Mouse (Mus musculus) fat pad, adult 2 months (tissue): Measurements from ENCODE around the gene Cfap70.

Source experiments
- DNase-seq: peaks from one replicate; pipeline ENCODE4 v3.0.0-alpha.2; 2011; ENCODE audit warnings: low read depth, low spot score; ENCODE audit errors: extremely low read depth

Cfap70 gene

DNA sequence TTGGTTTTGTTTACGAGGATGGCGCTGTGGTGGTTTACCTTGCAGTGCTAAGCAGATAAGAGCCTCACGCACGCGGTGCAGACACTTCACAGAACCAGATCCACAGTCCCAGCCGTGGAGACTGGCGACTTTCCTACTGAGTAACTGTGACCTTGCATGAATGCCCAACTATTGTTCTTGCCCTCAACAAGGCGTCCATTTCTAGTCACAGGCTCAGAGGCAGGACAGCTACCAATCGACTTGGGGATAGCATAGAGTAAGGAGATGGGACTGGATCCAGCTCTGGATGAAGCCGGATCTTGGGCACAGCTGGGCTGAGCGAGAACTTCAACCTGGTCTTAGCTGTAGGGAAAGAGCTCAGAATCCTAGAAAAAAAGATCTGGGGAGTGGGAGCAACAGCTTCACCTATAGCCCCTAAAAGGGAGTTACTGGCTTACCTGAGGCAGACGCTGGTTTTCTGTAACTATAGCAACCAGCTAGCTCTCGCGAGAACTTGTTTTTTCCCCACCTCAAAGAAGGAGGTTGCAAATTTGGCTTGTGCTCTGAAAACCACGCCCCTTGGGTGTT is at the start of gene Cfap70:
Cfap70 (minus strand) TSS at position 462 of the 567 bp plus-strand sequence.
- DNase-seq, result peak; percentile 40

DNA sequence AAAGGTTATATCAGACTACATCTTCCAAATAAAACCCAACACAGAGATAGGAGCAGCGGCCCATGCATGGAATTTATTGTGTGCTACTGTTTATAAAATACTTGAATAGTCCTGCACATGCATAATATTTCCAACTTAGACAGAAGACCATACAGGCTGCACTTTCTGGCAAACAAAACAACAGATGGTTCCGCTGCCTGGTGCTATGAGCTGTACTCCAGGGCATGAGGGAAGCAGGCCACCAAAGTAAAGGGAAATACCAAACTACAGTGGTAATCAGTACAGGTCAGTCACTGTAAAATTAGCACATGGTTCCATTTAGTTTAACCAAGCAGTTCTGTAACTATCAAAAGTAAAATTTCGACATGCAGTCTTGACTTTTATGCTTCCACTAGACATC is 48.0 kb upstream of the Cfap70 start:
- DNase-seq, result no peak

DNA sequence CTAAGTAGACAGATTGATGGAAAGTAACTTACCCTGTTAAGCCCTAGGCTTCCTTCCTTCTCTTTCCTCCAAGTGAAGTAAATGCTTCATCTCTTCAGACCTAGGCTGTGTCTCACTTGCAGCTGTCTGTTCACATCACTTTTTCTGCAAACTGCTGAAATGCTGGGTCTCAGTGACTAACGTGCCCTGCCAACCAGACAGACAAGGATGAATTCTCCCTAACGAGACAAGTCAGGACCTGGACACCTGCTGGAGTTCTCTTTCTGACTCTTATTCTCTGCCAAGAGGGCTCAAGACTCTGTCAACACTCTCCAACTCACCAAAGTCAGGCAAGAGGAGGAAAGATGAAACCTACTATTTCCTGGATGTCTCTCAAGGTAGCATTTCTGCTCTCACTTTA is 44.6 kb upstream of the Cfap70 start, which contains the start of gene Mss51:
Mss51 (minus strand) TSS at position 299 of the 400 bp plus-strand sequence.
- no peak for DNase-seq

DNA sequence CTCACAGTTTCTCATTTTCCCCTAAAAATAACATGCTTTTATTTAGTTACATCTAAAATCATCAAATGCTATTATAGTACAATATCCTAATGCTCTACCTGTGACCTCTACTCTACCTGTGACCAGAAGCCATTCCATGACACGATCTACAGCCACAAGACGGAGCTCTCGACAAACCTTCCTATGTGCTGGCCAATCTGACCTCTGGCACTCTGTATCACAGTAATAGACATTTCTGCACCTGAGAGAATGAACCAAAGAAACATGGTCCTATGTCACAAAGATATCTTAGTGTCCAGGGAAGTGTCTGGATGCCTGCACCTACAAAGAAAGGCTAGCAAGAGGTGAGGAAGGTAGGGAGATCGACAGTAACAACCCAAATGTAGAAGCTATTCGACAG is 34.0 kb upstream of the Cfap70 start:
- DNase-seq, result no peak

DNA sequence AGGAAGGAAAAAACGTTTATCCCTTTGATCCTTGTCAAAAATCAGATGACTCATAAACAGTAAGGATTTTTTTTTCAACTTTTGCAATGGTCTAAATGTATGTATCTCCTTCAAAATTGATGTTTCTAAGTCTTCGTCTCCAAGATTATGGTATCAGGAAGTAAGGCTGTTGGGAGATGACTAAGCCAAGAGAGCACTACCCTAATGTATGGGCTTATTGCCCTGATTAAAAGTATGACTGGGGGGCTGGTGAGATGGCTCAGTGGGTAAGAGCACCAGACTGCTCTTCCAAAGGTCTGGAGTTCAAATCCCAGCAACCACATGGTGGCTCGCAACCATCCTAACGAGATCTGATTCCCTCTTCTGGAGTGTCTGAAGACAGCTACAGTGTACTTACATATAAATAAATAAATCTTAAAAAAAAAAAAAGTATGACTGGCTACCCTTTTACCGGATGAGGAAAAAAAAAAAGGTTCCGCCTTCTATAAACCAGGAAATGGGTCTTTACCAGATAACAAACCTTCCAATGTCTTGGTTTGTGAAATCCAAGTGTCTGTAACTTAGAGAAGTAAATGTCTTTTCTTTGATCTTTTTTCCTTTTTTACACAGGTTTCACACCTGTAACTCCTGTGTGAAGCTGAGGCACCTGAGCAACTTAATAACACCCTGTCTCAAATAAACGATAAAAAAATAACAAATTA is 30.2 kb upstream of the Cfap70 start:
- no peak for DNase-seq

DNA sequence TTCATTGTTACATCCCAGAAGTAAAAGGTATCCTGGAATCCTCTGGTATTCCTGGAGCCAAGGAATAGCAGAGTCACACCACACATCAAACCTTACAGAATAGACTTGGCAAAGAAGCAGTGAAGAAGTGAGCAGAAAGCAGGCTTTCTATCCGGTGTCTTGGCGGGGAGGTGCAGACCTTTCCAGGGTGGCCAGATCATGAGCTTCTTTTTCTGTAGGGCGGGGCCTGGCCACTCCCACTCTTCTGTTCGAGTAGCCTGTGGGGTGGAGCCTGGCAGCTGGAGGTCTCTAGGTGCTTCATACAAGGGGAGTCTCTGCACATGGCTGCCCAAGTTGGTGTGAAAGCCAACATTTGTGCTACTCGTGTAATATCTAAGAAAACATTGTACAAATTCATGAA is 29.2 kb upstream of the Cfap70 start:
- no peak for DNase-seq

DNA sequence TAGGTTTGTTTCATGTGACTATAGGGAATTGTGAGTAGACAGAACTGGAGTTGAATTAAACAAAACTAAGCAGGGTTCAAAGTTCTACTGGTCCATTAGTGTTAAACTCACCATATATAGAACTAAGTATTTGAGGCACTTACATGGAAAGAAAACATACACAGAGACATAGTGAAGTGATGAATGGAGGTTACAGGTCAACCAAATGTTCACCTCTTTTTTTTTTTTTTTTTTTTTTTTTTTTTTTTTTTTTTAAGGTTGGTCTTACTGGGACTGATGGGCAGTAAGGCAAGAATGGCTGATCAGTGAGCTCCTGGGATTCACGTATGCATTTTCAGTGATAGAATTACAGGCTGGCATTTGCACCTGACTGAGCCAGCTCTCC is 28.2 kb upstream of the Cfap70 start:
- DNase-seq, result no peak

DNA sequence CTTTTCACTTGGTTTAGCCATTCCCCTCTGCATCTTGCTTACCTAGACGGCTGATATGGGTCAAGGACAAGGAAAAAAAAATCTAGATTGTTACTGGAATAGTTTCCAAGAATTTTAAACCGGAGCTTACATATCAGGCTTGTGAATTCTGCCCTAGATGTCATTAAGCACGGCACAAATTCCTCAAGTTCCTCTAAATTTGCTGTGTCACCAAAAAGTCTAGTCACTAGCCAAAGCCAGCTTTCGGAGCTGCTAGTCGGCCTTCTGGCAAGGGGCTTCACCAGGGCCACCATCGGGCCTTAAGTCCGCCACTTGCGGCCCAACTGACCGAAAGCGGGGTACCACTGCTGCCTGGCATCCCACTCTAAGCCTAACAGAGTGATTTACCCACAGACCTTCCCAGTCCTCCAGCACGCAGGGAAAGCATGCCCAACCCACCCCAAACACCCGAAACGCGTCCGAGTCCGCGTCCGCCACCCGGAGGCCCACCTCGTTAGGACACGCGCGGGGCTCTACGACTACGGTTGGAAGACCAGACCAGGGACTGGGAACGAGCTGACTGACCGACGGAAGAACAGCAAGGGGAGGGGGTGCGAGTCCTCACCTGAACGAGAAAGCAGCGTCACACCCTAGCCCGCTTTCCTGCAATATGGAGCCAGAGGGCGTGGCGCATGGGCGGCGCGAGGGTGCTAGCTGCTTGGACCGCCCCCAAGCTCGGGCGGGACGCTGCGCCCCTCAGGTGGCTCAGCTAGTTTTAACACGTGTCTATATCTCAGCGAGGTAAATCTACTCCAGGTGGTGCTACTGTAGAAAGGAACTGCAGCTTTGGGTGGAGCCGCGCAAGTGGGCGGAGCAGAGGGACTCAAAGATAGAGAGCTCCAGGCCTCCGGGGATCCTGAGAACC is 27.5 kb upstream of the Cfap70 start, which contains the start of gene Anxa7:
Anxa7 (minus strand) TSS at position 843 of the 904 bp plus-strand sequence.
- peak; percentile 49 for DNase-seq

DNA sequence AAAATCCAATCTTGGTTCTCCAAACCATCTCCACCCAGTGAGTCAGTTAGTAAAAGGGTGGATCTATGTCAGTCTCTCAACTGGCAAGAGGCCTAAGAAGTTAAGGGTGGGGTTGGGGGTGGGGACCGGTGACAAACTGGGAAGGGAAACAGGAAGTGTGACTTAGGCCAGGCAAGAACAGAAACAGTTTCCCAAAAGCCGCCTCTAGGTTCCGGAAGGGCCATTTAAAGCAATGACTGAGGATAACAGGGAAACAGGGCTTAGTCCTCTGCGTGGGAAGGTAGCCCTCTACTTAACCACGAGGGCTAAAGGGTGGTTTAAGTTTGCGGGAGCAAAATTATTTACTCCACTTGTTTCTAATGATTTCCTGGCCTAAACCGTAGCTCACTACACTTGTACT is 26.8 kb upstream of the Cfap70 start:
- peak; percentile 25 for DNase-seq

DNA sequence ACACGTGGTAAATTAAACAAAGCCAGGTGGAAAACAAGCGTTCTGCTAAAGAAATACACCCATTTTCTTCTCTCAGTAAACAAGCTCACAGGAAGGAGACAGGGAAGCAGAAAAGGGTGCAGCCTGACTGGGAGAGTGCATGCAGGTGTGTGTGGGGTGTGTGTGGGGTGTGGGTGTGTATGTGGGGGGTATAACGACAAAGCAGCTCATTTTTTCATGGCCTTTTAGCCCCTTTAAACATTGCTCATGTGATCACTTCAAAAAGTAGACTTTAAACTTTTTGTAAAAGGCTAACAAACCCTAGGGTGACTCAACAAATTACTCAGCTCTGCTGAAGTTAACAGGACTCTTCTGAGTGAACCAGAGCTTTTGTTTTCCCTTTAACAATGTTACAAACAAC is 26.4 kb upstream of the Cfap70 start:
- no peak for DNase-seq

DNA sequence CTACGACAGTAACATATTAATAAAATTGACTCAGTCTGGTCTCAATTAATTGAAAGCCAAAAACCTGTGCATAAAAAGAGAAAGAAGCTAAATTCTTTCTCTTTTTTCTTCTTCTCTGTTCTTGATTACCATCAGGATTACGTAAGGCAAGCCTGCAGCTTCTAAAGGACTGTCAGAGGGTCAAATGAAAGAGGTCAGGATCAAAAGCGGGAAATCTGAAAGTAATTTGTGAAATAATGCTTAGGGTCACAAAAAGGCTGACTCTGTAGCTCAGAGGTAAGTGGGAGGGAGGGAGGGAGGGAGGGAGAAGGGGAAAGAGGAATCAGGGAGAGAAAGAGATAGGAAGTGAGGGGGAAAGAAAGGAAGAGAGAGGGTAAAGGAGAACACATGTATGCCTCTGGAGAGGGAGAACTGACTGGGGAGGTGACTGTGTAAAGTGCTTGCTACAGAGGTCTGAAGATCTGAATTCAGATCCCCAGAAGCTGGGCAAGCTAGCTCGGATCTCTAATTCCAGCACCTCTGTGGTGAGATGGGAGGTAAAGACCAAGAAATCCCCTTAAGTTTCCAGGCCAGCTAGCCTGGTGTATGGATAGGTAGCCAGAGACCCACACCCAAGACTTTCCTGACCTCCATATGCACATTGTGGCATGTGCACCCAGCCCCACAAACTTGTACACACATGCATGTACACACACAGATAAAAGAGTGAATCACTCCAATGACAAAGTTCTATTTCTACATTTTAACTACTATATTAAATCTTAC is 25.4 kb upstream of the Cfap70 start:
- no peak for DNase-seq

DNA sequence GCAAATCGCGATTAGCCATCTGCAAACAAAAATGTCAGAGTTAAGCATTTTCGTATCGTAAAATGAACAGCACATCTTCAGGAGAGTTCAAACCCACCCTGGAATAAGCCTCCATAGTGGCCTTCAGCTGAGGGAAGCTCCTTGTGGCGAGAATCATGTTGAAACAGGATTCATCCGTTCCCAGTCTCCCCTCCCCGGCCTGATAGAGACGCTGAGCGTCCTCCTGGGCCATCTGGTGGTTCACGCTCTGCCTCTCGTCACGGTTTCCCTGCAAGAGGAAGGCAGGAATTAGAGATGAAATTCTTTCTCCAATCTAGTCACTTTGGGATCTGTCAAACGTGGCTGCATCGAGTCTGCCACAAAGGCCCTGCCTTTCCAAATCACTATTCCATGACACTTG is 8.2 kb upstream of the Cfap70 start:
- DNase-seq, result no peak

DNA sequence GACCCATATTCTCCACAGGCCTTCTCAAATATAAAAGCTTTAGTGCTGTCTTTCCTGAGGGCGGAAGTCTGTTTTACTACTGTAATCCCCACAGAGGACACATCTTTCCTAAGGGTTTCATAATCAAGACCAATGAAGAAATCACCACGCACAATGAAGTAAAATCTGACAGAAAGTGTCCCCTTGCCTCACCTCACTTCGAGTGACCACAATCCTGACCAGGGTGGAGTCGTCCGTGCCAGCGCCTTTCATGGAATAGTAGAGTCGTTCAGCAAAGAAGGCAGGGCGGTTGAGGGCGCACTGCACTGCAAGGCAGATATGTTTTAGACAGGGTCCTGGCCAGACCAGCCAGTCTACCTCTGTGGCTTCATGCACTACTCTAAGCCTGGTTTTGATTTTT is 6.4 kb upstream of the Cfap70 start:
- DNase-seq, result no peak

DNA sequence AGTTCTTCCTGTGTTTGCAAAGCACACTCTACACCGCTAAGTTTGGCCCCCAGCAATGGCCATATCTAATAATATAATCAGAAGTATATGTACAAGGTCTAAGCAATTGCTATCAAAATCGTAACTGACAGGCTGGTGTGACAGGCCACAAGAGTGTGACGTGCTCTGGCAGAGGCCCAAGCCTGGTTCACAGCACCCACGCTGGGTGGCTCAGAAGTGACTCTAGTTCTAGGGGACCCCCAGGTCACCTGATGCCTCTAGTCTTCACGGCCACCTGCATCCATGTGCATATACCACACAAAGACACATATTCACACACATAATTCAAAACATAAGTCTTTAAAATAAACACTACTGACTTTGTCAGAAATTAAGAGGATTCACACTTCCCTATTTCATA is 903 bp upstream of the Cfap70 start:
- DNase-seq, result no peak

DNA sequence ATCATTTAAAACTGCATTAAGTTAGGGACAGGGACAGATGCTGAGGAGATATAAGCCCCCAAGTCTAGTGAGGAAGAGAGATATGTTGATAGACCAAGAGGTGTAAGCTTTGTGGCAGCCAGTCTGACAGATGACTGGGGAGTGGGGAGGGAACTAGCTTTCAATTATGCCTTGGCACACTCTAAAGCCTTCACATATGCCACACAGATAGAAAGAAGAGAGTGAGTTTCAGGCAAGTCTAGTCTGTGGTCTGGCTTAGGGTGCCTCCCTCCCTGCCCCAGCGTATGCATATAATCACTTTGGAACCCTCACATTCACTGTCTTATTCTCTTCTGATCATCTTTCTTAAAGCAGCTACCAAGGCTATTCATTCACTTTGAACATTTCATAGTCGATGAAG is 724 bp downstream of the Cfap70 start:
- no peak for DNase-seq

DNA sequence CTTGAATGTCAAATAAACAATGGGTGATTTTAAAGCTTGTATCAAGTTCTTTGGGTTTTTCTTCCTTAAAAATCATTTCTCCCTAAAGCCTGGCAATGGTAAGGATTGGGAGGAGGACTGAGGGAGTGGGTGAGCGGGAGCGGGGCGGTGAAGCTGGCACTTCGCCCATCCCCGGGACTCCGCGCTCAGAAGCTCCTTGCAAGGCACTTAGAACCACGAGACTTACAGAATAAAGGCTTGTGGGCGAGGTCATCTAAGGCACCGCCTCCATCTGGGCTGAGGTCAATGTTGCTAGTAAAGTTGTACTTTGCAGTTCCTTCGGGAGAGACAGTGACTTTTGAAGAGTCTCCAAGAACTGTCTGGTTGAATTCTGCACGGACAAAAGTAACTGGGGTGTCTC is 4.8 kb downstream of the Cfap70 start:
- no peak for DNase-seq

DNA sequence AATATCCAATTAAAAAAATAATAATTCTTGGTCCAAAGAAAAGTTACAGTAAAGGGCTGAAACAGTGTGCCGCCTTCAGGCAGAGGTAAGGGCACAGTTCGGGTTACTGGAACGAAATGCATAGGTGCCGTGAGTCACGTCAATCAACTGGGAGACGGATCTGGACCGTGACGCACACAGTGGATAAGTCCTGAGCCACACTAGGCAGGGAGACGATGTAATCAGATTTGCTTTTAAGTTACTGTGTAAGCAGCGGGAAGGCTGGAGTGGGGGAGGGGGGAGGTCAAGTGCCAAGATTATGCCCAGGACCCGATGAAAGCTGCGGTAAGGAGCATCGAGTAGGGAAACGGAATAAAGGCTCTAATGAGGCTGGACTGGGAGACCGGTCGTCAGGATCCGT is 9.8 kb downstream of the Cfap70 start:
- no peak for DNase-seq

DNA sequence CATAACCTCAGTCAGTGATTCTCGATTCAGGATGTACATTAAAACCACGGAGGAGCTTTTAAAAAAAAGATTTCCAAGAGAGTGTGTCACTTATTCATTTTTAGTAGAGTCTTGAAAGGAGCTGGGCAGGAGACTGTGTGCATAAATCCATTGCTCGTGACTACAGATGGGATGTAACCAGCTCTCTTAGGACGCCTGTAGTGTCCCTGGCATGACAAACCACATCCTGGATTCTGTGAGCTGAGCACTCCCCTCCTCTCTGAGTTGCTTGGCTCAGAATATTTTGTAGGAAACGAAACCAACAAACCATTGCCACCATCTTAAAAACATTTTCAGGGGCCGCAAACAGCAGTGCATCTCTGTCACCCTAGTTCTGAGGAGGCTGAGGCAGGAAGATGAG is 15.1 kb downstream of the Cfap70 start:
- DNase-seq, result no peak

DNA sequence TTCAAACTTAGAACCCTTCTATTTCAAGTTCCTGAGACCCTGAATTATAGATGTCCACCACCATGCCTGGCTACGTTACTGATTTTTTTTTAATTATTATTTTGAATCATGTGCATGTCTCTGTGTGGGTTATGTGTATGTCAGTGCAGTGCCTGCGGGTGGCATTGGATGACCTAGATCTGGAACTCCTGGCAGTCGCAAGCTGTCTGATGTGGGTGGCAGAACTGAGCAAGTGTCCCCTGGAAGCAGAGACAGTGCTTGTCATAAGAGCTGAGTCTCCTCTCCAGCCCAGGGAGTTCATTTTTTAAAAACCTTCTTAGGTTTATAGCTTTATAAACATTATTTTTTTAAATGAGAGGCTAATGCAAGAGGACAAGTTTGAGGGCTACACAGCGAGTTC is 19.6 kb downstream of the Cfap70 start:
- no peak for DNase-seq

DNA sequence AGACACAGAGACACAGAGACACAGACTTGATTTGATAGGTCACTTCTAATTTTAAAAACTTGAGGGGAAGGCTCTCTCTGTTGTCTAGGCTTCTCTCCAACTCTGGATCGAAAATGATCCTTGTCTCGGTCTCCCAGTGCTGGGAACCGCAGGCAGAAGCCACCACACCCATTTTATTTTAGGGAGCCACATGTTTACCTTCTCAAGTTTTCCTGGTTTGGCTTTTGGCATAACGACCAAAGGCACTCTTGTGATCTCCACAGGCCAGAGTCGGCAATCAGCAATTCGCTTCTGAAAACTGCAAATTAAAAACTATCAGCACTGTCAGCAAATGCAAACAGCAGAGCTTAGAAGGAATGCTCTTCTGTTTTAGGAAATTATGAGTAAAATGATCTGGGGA is 20.3 kb downstream of the Cfap70 start:
- DNase-seq, result no peak

DNA sequence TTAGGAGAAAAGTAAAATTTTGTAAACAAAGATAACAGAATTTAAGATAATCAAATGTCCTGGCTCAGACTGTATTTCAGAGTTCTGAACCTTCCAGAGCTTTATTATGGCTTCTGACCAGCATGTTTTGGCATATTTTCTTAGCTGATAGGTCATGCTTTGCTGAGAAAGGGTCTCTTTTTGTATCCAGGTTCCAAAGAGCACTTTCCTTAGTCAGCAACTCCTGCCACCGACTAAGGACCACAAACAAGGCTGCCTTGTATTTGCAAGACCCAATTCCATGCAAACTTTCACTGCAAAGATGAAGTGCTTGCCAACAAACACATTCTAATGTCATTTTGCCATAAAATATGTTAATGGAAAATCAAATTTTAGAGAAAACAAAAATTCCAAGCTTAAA is 22.2 kb downstream of the Cfap70 start:
- DNase-seq, result no peak
